Mouse (Mus musculus) MEL (cell line): ENCODE data around the gene Tex13c2. TPM values are rescaled to one million over a fixed set of nuclear protein-coding genes. Genes with fewer than 3 reads are reported as not detected.

Source experiments
- DNase-seq: peaks from one replicate; pipeline ENCODE4 v3.0.0; 2011; ENCODE audit warnings: low read depth, low spot score
- H3K27ac ChIP-seq: 2 replicates; pipeline ENCODE4 v1.5.1; 2012; ENCODE audit warnings: low read depth, mild to moderate bottlenecking, control low read depth, low read length, moderate library complexity; ENCODE audit not compliant: control insufficient read depth
- H3K27me3 ChIP-seq, 2 experiments: fragments of 150-350 bp in 1 of 2; sonication (generic) in 1 of 2; 2 replicates each; pipeline ENCODE4 v1.6.1; 2012; ENCODE audit warnings: low read length in 2 of 2, mild to moderate bottlenecking in 2 of 2, improper control_type of control experiment in 1 of 2, moderate library complexity in 1 of 2; ENCODE audit not compliant: insufficient read depth in 2 of 2, control insufficient read depth in 1 of 2
- H3K36me3 ChIP-seq, 2 experiments: 2 replicates each; pipeline ENCODE4 v1.6.1; 2012 to 2014; ENCODE audit warnings: low read length in 2 of 2, improper control_type of control experiment in 1 of 2, inconsistent platforms in 1 of 2, mild to moderate bottlenecking in 1 of 2; ENCODE audit not compliant: insufficient read depth in 2 of 2, control insufficient read depth in 1 of 2
- H3K4me1 ChIP-seq, 2 experiments: fragments of 150-350 bp in 1 of 2; sonication (generic) in 1 of 2; 2 replicates each; pipeline ENCODE4 v1.6.1; 2012; ENCODE audit warnings: low read length in 2 of 2, improper control_type of control experiment in 1 of 2, mild to moderate bottlenecking in 1 of 2; ENCODE audit not compliant: insufficient read depth in 2 of 2, control insufficient read depth in 1 of 2
- H3K4me3 ChIP-seq, 2 experiments: fragments of 150-350 bp in 1 of 2; sonication (generic) in 1 of 2; 2 replicates each; pipeline ENCODE4 v1.5.1; 2012; ENCODE audit warnings: low read depth in 2 of 2, low read length in 2 of 2, mild to moderate bottlenecking in 2 of 2, moderate library complexity in 2 of 2, control low read depth in 1 of 2, improper control_type of control experiment in 1 of 2; ENCODE audit not compliant: control insufficient read depth in 1 of 2, insufficient read depth in 1 of 2
- H3K79me2 ChIP-seq: 2 replicates; pipeline ENCODE4 v1.6.1; 2012; ENCODE audit warnings: mild to moderate bottlenecking, low read length, moderate library complexity; ENCODE audit not compliant: control insufficient read depth, poor library complexity, insufficient read depth
- H3K9ac ChIP-seq: 2 replicates; pipeline ENCODE4 v1.6.1; 2012; ENCODE audit warnings: low read depth, mild to moderate bottlenecking, control low read depth, low read length, moderate library complexity; ENCODE audit not compliant: control insufficient read depth, poor library complexity, severe bottlenecking
- H3K9me3 ChIP-seq: fragments of 150-350 bp; sonication (generic); replicated peaks from 2 replicates; pipeline ENCODE4 v1.6.1; 2012; ENCODE audit warnings: mild to moderate bottlenecking, low read length, improper control_type of control experiment, moderate library complexity; ENCODE audit not compliant: insufficient read depth
- BHLHE40 ChIP-seq: IDR thresholded peaks from 2 replicates; pipeline ENCODE4 v1.6.1; 2012; ENCODE audit warnings: low read depth, mild to moderate bottlenecking, inconsistent platforms, low read length, improper control_type of control experiment, borderline replicate concordance
- CHD2 ChIP-seq: IDR thresholded peaks from 2 replicates; pipeline ENCODE4 v1.6.1; 2011; ENCODE audit warnings: low read length, improper control_type of control experiment
- CTCF ChIP-seq, 3 experiments: IDR thresholded peaks in 2 of 3; conservative IDR thresholded peaks in 1 of 3; 2 replicates each; pipeline ENCODE4 v1.5.1; 2011 to 2012; ENCODE audit warnings: low read length in 3 of 3, low read depth in 2 of 3, mild to moderate bottlenecking in 2 of 3, improper control_type of control experiment in 1 of 3, inconsistent platforms in 1 of 3, mixed read lengths in 1 of 3, moderate library complexity in 1 of 3; ENCODE audit not compliant: control insufficient read depth in 1 of 3, insufficient read depth in 1 of 3, poor library complexity in 1 of 3, severe bottlenecking in 1 of 3
- ELF1 ChIP-seq: IDR thresholded peaks from 2 replicates; pipeline ENCODE4 v1.6.1; 2014; ENCODE audit warnings: low read depth, mild to moderate bottlenecking, inconsistent platforms, low read length, improper control_type of control experiment, moderate library complexity
- EP300 ChIP-seq, 2 experiments: IDR thresholded peaks; 2 replicates each; pipeline ENCODE4 v1.6.1; 2011; ENCODE audit warnings: improper control_type of control experiment in 2 of 2, low read length in 2 of 2, low read depth in 1 of 2, mild to moderate bottlenecking in 1 of 2
- ETS1 ChIP-seq: IDR thresholded peaks from 2 replicates; pipeline ENCODE4 v1.6.1; 2012; ENCODE audit warnings: low read depth, mild to moderate bottlenecking, inconsistent platforms, low read length, improper control_type of control experiment, moderate library complexity
- GABPA ChIP-seq: IDR thresholded peaks from 2 replicates; pipeline ENCODE4 v1.6.1; 2012; ENCODE audit warnings: low read depth, mild to moderate bottlenecking, inconsistent platforms, low read length, improper control_type of control experiment, moderate library complexity
- GATA1 ChIP-seq: IDR thresholded peaks from 2 replicates; pipeline ENCODE4 v1.6.1; 2011; ENCODE audit warnings: low read depth, low read length, improper control_type of control experiment
- HCFC1 ChIP-seq: IDR thresholded peaks from 2 replicates; pipeline ENCODE4 v1.6.1; 2012; ENCODE audit warnings: low read depth, mild to moderate bottlenecking, inconsistent platforms, low read length, improper control_type of control experiment, moderate library complexity
- JUND ChIP-seq: IDR thresholded peaks from 2 replicates; pipeline ENCODE4 v1.6.1; 2011; ENCODE audit warnings: low read depth, mild to moderate bottlenecking, improper control_type of control experiment, low read length
- KAT2A ChIP-seq: conservative IDR thresholded peaks from 2 replicates; pipeline ENCODE4 v1.6.1; 2012; ENCODE audit warnings: low read depth, low read length, improper control_type of control experiment, inconsistent platforms
- MAFK ChIP-seq: IDR thresholded peaks from 2 replicates; pipeline ENCODE4 v1.6.1; 2011; ENCODE audit warnings: low read depth, mild to moderate bottlenecking, low read length, improper control_type of control experiment, borderline replicate concordance
- MAX ChIP-seq: IDR thresholded peaks from 2 replicates; pipeline ENCODE4 v1.6.1; 2011; ENCODE audit warnings: low read length, improper control_type of control experiment
- MAZ ChIP-seq: IDR thresholded peaks from 2 replicates; pipeline ENCODE4 v1.6.1; 2012; ENCODE audit warnings: low read depth, mild to moderate bottlenecking, inconsistent platforms, low read length, improper control_type of control experiment
- MEF2A ChIP-seq: IDR thresholded peaks from 2 replicates; pipeline ENCODE4 v1.6.1; 2014; ENCODE audit warnings: low read depth, mild to moderate bottlenecking, inconsistent platforms, low read length, improper control_type of control experiment; ENCODE audit not compliant: poor library complexity, insufficient replicate concordance, severe bottlenecking; ENCODE audit errors: extremely low read depth
- MXI1 ChIP-seq: IDR thresholded peaks from 2 replicates; pipeline ENCODE4 v1.6.1; 2011; ENCODE audit warnings: mild to moderate bottlenecking, low read depth, low read length, improper control_type of control experiment
- NRF1 ChIP-seq: IDR thresholded peaks from 2 replicates; pipeline ENCODE4 v1.6.1; 2014; ENCODE audit warnings: low read depth, mild to moderate bottlenecking, inconsistent platforms, low read length, improper control_type of control experiment, moderate library complexity; ENCODE audit not compliant: poor library complexity, insufficient read depth, severe bottlenecking
- POLR2A ChIP-seq, 2 experiments: IDR thresholded peaks; 2 replicates each; pipeline ENCODE4 v1.6.1; 2011 to 2012; ENCODE audit warnings: low read length in 2 of 2, mild to moderate bottlenecking in 2 of 2, control low read depth in 1 of 2, improper control_type of control experiment in 1 of 2, low read depth in 1 of 2, moderate library complexity in 1 of 2; ENCODE audit not compliant: control insufficient read depth in 1 of 2, insufficient read depth in 1 of 2, poor library complexity in 1 of 2
- POLR2AphosphoS2 ChIP-seq: IDR thresholded peaks from 2 replicates; pipeline ENCODE4 v1.6.1; 2011; ENCODE audit warnings: low read length, improper control_type of control experiment
- POLR2AphosphoS5 ChIP-seq: IDR thresholded peaks from 2 replicates; pipeline ENCODE4 v1.6.1; 2012; ENCODE audit warnings: low read depth, borderline replicate concordance, mild to moderate bottlenecking, inconsistent platforms, low read length, moderate library complexity, mixed read lengths
- RAD21 ChIP-seq: IDR thresholded peaks from 2 replicates; pipeline ENCODE4 v1.6.1; 2011; ENCODE audit warnings: mild to moderate bottlenecking, low read depth, low read length, improper control_type of control experiment
- RCOR1 ChIP-seq: IDR thresholded peaks from 2 replicates; pipeline ENCODE4 v1.6.1; 2012; ENCODE audit warnings: low read depth, mild to moderate bottlenecking, inconsistent platforms, low read length, improper control_type of control experiment
- SIN3A ChIP-seq: IDR thresholded peaks from 2 replicates; pipeline ENCODE4 v1.6.1; 2012; ENCODE audit warnings: low read length, improper control_type of control experiment, inconsistent platforms
- SMC3 ChIP-seq: IDR thresholded peaks from 2 replicates; pipeline ENCODE4 v1.6.1; 2011; ENCODE audit warnings: low read depth, low read length, improper control_type of control experiment
- TBP ChIP-seq: IDR thresholded peaks from 2 replicates; pipeline ENCODE4 v1.8.0; 2011; ENCODE audit warnings: low read depth, low read length, improper control_type of control experiment
- TCF12 ChIP-seq: IDR thresholded peaks from 2 replicates; pipeline ENCODE4 v1.6.1; 2014; ENCODE audit warnings: low read depth, mild to moderate bottlenecking, inconsistent platforms, low read length, improper control_type of control experiment, moderate library complexity
- UBTF ChIP-seq: IDR thresholded peaks from 2 replicates; pipeline ENCODE4 v1.6.1; 2012; ENCODE audit warnings: low read depth, mild to moderate bottlenecking, inconsistent platforms, low read length, improper control_type of control experiment, moderate library complexity, borderline replicate concordance; ENCODE audit not compliant: insufficient read depth
- USF1 ChIP-seq: IDR thresholded peaks from 2 replicates; pipeline ENCODE4 v1.6.1; 2014; ENCODE audit warnings: low read depth, mild to moderate bottlenecking, inconsistent platforms, low read length, improper control_type of control experiment, moderate library complexity
- USF2 ChIP-seq, 2 experiments: IDR thresholded peaks; 2 replicates each; pipeline ENCODE4 v1.6.1; 2011 to 2012; ENCODE audit warnings: improper control_type of control experiment in 2 of 2, low read length in 2 of 2, borderline replicate concordance in 1 of 2, inconsistent platforms in 1 of 2, low read depth in 1 of 2, mild to moderate bottlenecking in 1 of 2; ENCODE audit not compliant: insufficient read depth in 1 of 2
- ZC3H11A ChIP-seq: IDR thresholded peaks from 2 replicates; pipeline ENCODE4 v1.6.1; 2012; ENCODE audit warnings: low read depth, mild to moderate bottlenecking, inconsistent platforms, low read length, improper control_type of control experiment
- ZKSCAN1 ChIP-seq: IDR thresholded peaks from 2 replicates; pipeline ENCODE4 v1.6.1; 2012; ENCODE audit warnings: low read depth, mild to moderate bottlenecking, inconsistent platforms, low read length, improper control_type of control experiment, moderate library complexity
- ZMIZ1 ChIP-seq: IDR thresholded peaks from 2 replicates; pipeline ENCODE4 v1.6.1; 2012; ENCODE audit warnings: low read depth, mild to moderate bottlenecking, inconsistent platforms, low read length, improper control_type of control experiment, moderate library complexity
- polyA plus RNA-seq, 2 experiments: library from polyadenylated mRNA; stranded (reverse) in 1 of 2; unstranded in 1 of 2; fragments of >175 nt in 1 of 2; fragments of >200 nt in 1 of 2; gene quantifications; 2 replicates each; pipeline versions ENCODE4 v1.2.1 to v1.2.4; 2012; ENCODE audit warnings: low replicate concordance in 2 of 2, low read depth in 1 of 2; ENCODE audit not compliant: insufficient read length in 2 of 2, insufficient read depth in 1 of 2, missing spikeins in 1 of 2
- total RNA-seq: library from RNA; depleted of rRNA; stranded (reverse); fragments of 300-350 nt; gene quantifications from 2 replicates; pipeline ENCODE4 v1.2.3, GENCODE M21; 2012

The Tex13c2 gene
- total and polyA plus RNA-seq, 3 experiments, result not detected

GRCm38 (mm10) chrX:42540756-42541053, 51.2 kb downstream of the Tex13c2 start:
- TF ChIP-seq NRF1, result no peak
- TF ChIP-seq SIN3A, result no peak
- no peak for TF ChIP-seq MXI1
- no peak for TF ChIP-seq RCOR1
- TF ChIP-seq UBTF, result no peak
- TF ChIP-seq CTCF (IDR thresholded peaks at IDR 0.05 in 2 of 3, conservative IDR thresholded peaks at IDR 0.05 in 1 of 3; ENCODE audit: control insufficient read depth in 1 of 3, insufficient read depth in 1 of 3, low read depth in 2 of 3, low read length in 3 of 3, poor library complexity in 1 of 3, severe bottlenecking in 1 of 3), result peak; percentile 44 to 63 (median 50)
- no peak for TF ChIP-seq ELF1
- TF ChIP-seq MEF2A, result no peak
- TF ChIP-seq POLR2AphosphoS2, result no peak
- no peak for TF ChIP-seq ZMIZ1
- TF ChIP-seq GATA1, result no peak
- TF ChIP-seq RAD21, result peak; percentile 62
- no peak for TF ChIP-seq POLR2AphosphoS5
- no peak for TF ChIP-seq TCF12
- TF ChIP-seq HCFC1, result no peak
- TF ChIP-seq MAFK, result no peak
- TF ChIP-seq EP300 (IDR thresholded peaks at IDR 0.05; ENCODE audit: low read depth in 1 of 2, low read length in 2 of 2), result no peak
- TF ChIP-seq GABPA, result no peak
- no peak for TF ChIP-seq JUND
- no peak for TF ChIP-seq MAZ
- no peak for TF ChIP-seq BHLHE40
- TF ChIP-seq MAX, result no peak
- no peak for TF ChIP-seq TBP
- TF ChIP-seq USF1, result no peak
- TF ChIP-seq SMC3, result peak; percentile 58
- TF ChIP-seq KAT2A, result no peak
- no peak for TF ChIP-seq POLR2A (IDR thresholded peaks at IDR 0.05; ENCODE audit: control insufficient read depth in 1 of 2, insufficient read depth in 1 of 2, low read depth in 1 of 2, low read length in 2 of 2, poor library complexity in 1 of 2)
- peak; percentile 37 for TF ChIP-seq ZC3H11A
- TF ChIP-seq USF2 (IDR thresholded peaks at IDR 0.05; ENCODE audit: borderline replicate concordance in 1 of 2, insufficient read depth in 1 of 2, low read depth in 1 of 2, low read length in 2 of 2), result no peak
- TF ChIP-seq ZKSCAN1, result no peak
- no peak for TF ChIP-seq CHD2
- no peak for TF ChIP-seq ETS1
- TF ChIP-seq, all 39 proteins: peak for 4
- no peak overlapping the region for H3K9ac ChIP-seq
- H3K79me2 ChIP-seq, result no peaks in the 10 kb centered on the region
- no peak overlapping the region for H3K27ac ChIP-seq
- DNase-seq, result peak; percentile 78
- no peaks in the 10 kb centered on the region for H3K36me3 ChIP-seq
- no peaks in the 10 kb centered on the region for H3K27me3 ChIP-seq
- H3K4me3 ChIP-seq, result peak overlapping the region in 1 of 2 experiments; percentile 95; a peak in 2 of 4 replicates
- no peaks in the 10 kb centered on the region for H3K9me3 ChIP-seq
- H3K4me1 ChIP-seq, result no peaks in the 10 kb centered on the region; a peak in 1 of 4 replicates
